Mouse (Mus musculus) heart, postnatal 0 days (tissue): ENCODE measurements at regions not wholly inside any gene's neighbourhood (a gene's known extent, or its start where the extent isn't known, plus 50 kb on each side); places are given as distances from the start of the nearest gene placed in this dataset.

Experiments
- CTCF ChIP-seq: IDR thresholded peaks from 2 replicates; pipeline ENCODE4 v1.5.1; 2016; ENCODE audit warnings: antibody characterized with exemption, control low read depth, low read depth
- EP300 ChIP-seq: IDR thresholded peaks from 2 replicates; pipeline ENCODE4 v1.6.1; 2016; ENCODE audit warnings: antibody characterized with exemption, low read depth

DNA sequence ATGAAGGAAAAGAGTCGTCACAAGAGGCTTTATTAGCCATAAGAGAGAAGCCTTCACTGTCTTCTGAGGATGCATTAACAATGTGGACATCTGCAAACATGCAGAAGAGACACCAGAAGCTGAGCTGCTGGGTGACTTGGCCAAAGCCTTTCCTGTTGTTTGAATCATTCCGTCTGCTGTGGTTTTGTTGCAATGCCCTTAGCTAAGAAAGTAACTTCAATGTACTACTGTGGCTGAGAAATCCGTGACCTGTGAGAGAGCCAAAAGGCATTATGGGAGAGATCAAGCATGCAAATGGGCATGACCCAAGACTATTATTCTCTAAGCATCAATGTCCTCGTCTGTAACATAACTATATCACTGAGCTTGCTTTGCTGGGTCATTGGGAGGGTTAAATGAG is 132.7 kb upstream of the Mon1b start:
- no peak for TF ChIP-seq CTCF
- no peak for TF ChIP-seq EP300
